Comparison of ENCODE assay signal across 15 mouse cellular contexts in the genomic region with DNA sequence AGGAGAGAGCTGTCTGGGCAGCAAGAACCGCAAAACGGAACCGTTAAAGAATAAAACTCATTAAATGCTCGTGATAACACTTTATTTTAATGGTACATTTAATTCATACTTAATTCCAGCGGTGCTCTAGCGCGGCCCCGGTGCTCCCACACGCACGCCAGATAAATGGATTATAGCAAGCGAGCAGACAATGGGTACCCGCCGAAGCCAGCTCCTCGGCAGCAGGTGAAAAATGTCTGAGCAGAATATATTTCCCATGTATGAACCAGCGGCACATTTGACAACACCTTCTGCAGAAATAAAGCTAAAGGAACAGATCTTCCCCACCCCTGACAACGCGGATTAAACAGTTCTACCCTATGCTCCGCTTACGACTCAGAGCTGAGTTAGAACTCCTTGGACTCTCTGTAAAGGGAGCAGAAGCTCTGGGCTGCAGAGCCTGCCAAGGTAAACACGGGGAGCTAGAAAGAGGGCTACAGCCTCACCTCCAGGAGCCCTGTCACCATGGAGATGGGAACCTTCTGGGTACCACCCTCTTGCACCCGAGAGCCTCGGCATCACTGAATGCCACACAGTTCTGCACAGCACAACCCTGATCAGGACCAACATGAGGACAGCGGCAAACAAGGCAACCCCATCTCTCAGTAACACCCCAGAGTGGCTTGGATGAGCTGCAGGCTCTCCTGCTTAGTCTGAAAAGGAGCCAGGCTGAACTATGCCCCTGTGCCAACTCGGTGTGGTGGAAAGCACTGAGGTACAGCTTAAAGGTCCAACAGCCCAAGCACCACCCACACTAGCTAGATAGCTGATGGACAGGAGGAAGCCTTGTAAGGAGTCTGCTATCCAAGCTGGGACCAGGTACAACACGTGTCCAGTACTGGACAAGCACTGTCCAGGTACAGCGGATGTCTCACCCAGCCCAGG.
A peak's percentile ranks its signal among the peaks of the same experiment; 100 is the strongest.
DNase-seq lines count a peak whose midpoint lies in the region; ATAC-seq lines count a peak whose summit lies in the region.
"Had no signal": no experiment of that assay in that cellular context is flagged by ENCODE, and none has a peak within 500 bp of the region (broad histone marks: within the 10 kb centered on the region; RNA-seq: fewer than 3 reads in every experiment).

No protein-coding gene starts in this region.

- H3K9ac ChIP-seq in hindbrain, embryonic 13.5 days = 0 out of 2 replicates have a peak overlapping the region, but pooled peaks have one; percentile 19
- H3K9ac ChIP-seq in hindbrain, embryonic 11.5 days (ENCODE audit: low read depth, low read length) = no peak overlapping the region
- H3K9ac ChIP-seq in hindbrain, embryonic 15.5 days = peak overlapping the region; percentile 17; the same call in 1 of the 2 replicates
- no peak overlapping the region; the same call in 1 of the 2 replicates for H3K9ac ChIP-seq in neural tube, embryonic 15.5 days (replicated peaks)
- H3K9ac ChIP-seq: intestine, embryonic 15.5 days; limb, embryonic 12.5 days; liver, embryonic 15.5 days had no signal

- H3K4me1 ChIP-seq in hindbrain, embryonic 13.5 days (replicated peaks) = peaks cover 79% of the 10 kb centered on the region
- peaks cover 3% of the 10 kb centered on the region for H3K4me1 ChIP-seq in hindbrain, embryonic 11.5 days (replicated peaks; ENCODE audit: control insufficient read depth, insufficient read depth, low read length)
- H3K4me1 ChIP-seq in hindbrain, embryonic 15.5 days (replicated peaks) = peaks cover 67% of the 10 kb centered on the region
- peaks cover 81% of the 10 kb centered on the region for H3K4me1 ChIP-seq in neural tube, embryonic 15.5 days
- H3K4me1 ChIP-seq: intestine, embryonic 15.5 days; liver, embryonic 15.5 days had no signal

- no peaks in the 10 kb centered on the region for H3K27me3 ChIP-seq in hindbrain, embryonic 13.5 days
- no peaks in the 10 kb centered on the region for H3K27me3 ChIP-seq in hindbrain, embryonic 11.5 days (ENCODE audit: control insufficient read depth, insufficient read depth, low read length)
- no peaks in the 10 kb centered on the region for H3K27me3 ChIP-seq in hindbrain, embryonic 15.5 days
- H3K27me3 ChIP-seq in neural tube, embryonic 15.5 days (replicated peaks) = no peaks in the 10 kb centered on the region
- H3K27me3 ChIP-seq: intestine, embryonic 15.5 days; liver, embryonic 15.5 days had no signal

- no peaks in the 10 kb centered on the region for H3K9me3 ChIP-seq in hindbrain, embryonic 13.5 days
- H3K9me3 ChIP-seq in hindbrain, embryonic 11.5 days (ENCODE audit: control insufficient read depth, low read length) = no peaks in the 10 kb centered on the region
- H3K9me3 ChIP-seq in hindbrain, embryonic 15.5 days = no peaks in the 10 kb centered on the region
- H3K9me3 ChIP-seq in neural tube, embryonic 15.5 days (replicated peaks) = no peaks in the 10 kb centered on the region
- H3K9me3 ChIP-seq: intestine, embryonic 15.5 days; limb, embryonic 12.5 days; liver, embryonic 15.5 days had no signal

- H3K4me3 ChIP-seq in hindbrain, embryonic 13.5 days = no peak overlapping the region
- H3K4me3 ChIP-seq in hindbrain, embryonic 11.5 days (ENCODE audit: low read depth, low read length) = no peak overlapping the region
- H3K4me3 ChIP-seq in hindbrain, embryonic 15.5 days = no peak overlapping the region
- no peak overlapping the region for H3K4me3 ChIP-seq in neural tube, embryonic 15.5 days (replicated peaks)
- H3K4me3 ChIP-seq: intestine, embryonic 15.5 days; limb, embryonic 12.5 days; liver, embryonic 15.5 days had no signal

- H3K27ac ChIP-seq in hindbrain, embryonic 13.5 days = peak overlapping the region; percentile 84
- no peak overlapping the region for H3K27ac ChIP-seq in hindbrain, embryonic 11.5 days (ENCODE audit: low read depth, low read length)
- peak overlapping the region; percentile 73 for H3K27ac ChIP-seq in hindbrain, embryonic 15.5 days (replicated peaks)
- H3K27ac ChIP-seq in neural tube, embryonic 15.5 days (replicated peaks) = peak overlapping the region; percentile 80
- H3K27ac ChIP-seq: intestine, embryonic 15.5 days; limb, embryonic 12.5 days; liver, embryonic 15.5 days had no signal

- no peaks in the 10 kb centered on the region for H3K36me3 ChIP-seq in hindbrain, embryonic 13.5 days
- H3K36me3 ChIP-seq in hindbrain, embryonic 11.5 days (ENCODE audit: control insufficient read depth, insufficient read depth, low read length) = no peaks in the 10 kb centered on the region
- H3K36me3 ChIP-seq in hindbrain, embryonic 15.5 days = no peaks in the 10 kb centered on the region
- H3K36me3 ChIP-seq in neural tube, embryonic 15.5 days = no peaks in the 10 kb centered on the region
- H3K36me3 ChIP-seq: intestine, embryonic 15.5 days; limb, embryonic 12.5 days; liver, embryonic 15.5 days had no signal

- 65% methylated on average over 26 of the region's 26 CpGs for WGBS in hindbrain, embryonic 13.5 days
- 79% methylated on average over 26 of the region's 26 CpGs for WGBS in hindbrain, embryonic 11.5 days
- 45% methylated on average over 26 of the region's 26 CpGs for whole genome bisulfite sequencing in hindbrain, embryonic 15.5 days
- WGBS in neural tube, embryonic 15.5 days = 40% methylated on average over 26 of the region's 26 CpGs

- H3K4me2 ChIP-seq in hindbrain, embryonic 13.5 days = peak overlapping the region; percentile 3; the same call in 1 of the 2 replicates
- H3K4me2 ChIP-seq in hindbrain, embryonic 11.5 days (replicated peaks; ENCODE audit: low read depth, low read length) = no peak overlapping the region
- H3K4me2 ChIP-seq in hindbrain, embryonic 15.5 days = 0 out of 2 replicates have a peak overlapping the region, but pooled peaks have one; percentile 8
- peak overlapping the region; percentile 32 for H3K4me2 ChIP-seq in neural tube, embryonic 15.5 days
- H3K4me2 ChIP-seq: intestine, embryonic 15.5 days; limb, embryonic 12.5 days; liver, embryonic 15.5 days had no signal

- DNase-seq in hindbrain, embryonic 11.5 days (ENCODE audit: low spot score) = no peak
- DNase-seq in cerebellum, adult 8-10 months = peak; percentile 45
- DNase-seq in kidney, adult 18-20 months = no peak
- DNase-seq in adrenal gland, postnatal 10 days = no peak
- DNase-seq: adrenal gland, postnatal 36 days; kidney, postnatal 14 days; layer of hippocampus, postnatal 36 days; lung, postnatal 14 days had no signal

- ATAC-seq in hindbrain, embryonic 13.5 days (ENCODE audit: low FRiP score) = 0 out of 2 replicates have a peak, but pooled peaks have one; percentile 34
- ATAC-seq in hindbrain, embryonic 11.5 days (ENCODE audit: low FRiP score) = no peak
- no peak for ATAC-seq in hindbrain, embryonic 15.5 days (ENCODE audit: low FRiP score, low read depth)
- no peak for ATAC-seq in neural tube, embryonic 15.5 days (ENCODE audit: low FRiP score)
- ATAC-seq: CD4-positive, CD25-positive, alpha-beta regulatory T cell, adult 4 months; intestine, embryonic 15.5 days had no signal

Comparison
In these comparisons a context has a peak if more than half of its experiments do, and no peak if none do; other contexts are left out.
1. H3K9ac ChIP-seq: peak in hindbrain, embryonic 13.5 days (single experiment) and hindbrain, embryonic 15.5 days (single experiment); none in hindbrain, embryonic 11.5 days (single experiment) and neural tube, embryonic 15.5 days (single experiment).